Mouse (Mus musculus) embryonic facial prominence, embryonic 13.5 days (tissue): ENCODE results near the gene Mcm8. TPM values are rescaled to one million over a fixed set of nuclear protein-coding genes. Genes with fewer than 3 reads are reported as not detected.

Source experiments
- ATAC-seq: fragments of 200-750 bp; cut with Nextera tagmentation; 2 replicates; pipeline ENCODE4 v1.8.0; 2017; ENCODE audit warnings: low read depth; ENCODE audit not compliant: insufficient number of reproducible peaks, insufficient read depth, low FRiP score, low TSS enrichment
- H3K27ac ChIP-seq: fragments of 300-500 bp; sonication (generic); 2 replicates; pipeline ENCODE4 v1.5.1; 2015; ENCODE audit warnings: moderate library complexity, mild to moderate bottlenecking, inconsistent platforms
- H3K27me3 ChIP-seq: fragments of 300-500 bp; sonication (generic); 2 replicates; pipeline ENCODE4 v1.6.1; 2015; ENCODE audit warnings: mild to moderate bottlenecking, inconsistent platforms
- H3K36me3 ChIP-seq: fragments of 300-500 bp; sonication (generic); 2 replicates; pipeline ENCODE4 v1.6.1; 2015; ENCODE audit warnings: mild to moderate bottlenecking, inconsistent platforms
- H3K4me1 ChIP-seq: fragments of 300-500 bp; sonication (generic); 2 replicates; pipeline ENCODE4 v1.6.1; 2015; ENCODE audit warnings: inconsistent platforms
- H3K4me2 ChIP-seq: fragments of 300-500 bp; sonication (generic); 2 replicates; pipeline ENCODE4 v1.6.1; 2015; ENCODE audit warnings: moderate library complexity, mild to moderate bottlenecking, inconsistent platforms
- H3K4me3 ChIP-seq: fragments of 300-500 bp; sonication (generic); 2 replicates; pipeline ENCODE4 v1.5.1; 2015; ENCODE audit warnings: mild to moderate bottlenecking, inconsistent platforms
- H3K9ac ChIP-seq: fragments of 300-500 bp; sonication (generic); 2 replicates; pipeline ENCODE4 v1.6.1; 2015; ENCODE audit warnings: mild to moderate bottlenecking, inconsistent platforms
- H3K9me3 ChIP-seq: fragments of 300-500 bp; sonication (generic); 2 replicates; pipeline ENCODE4 v1.6.1; 2016; ENCODE audit warnings: inconsistent platforms
- WGBS: fragments of 180-500 bp; shearing (Covaris S2); methylation state at CpG from one replicate; pipeline ENCODE4 v1.1.7; 2015; ENCODE audit warnings: mixed read lengths; 5-methylcytosine and 5-hydroxymethylcytosine counted together
- polyA plus RNA-seq: library from polyadenylated mRNA; unstranded; fragments of >200 nt; fragmentation: Nextera tagmentation; extraction: Ambion mirVana; gene quantifications from 2 replicates; pipeline ENCODE4 v1.2.1, GENCODE M21; 2015

Mcm8 gene
- polyA plus RNA-seq = 15.0 and 18.9 TPM in 2 replicates

DNA sequence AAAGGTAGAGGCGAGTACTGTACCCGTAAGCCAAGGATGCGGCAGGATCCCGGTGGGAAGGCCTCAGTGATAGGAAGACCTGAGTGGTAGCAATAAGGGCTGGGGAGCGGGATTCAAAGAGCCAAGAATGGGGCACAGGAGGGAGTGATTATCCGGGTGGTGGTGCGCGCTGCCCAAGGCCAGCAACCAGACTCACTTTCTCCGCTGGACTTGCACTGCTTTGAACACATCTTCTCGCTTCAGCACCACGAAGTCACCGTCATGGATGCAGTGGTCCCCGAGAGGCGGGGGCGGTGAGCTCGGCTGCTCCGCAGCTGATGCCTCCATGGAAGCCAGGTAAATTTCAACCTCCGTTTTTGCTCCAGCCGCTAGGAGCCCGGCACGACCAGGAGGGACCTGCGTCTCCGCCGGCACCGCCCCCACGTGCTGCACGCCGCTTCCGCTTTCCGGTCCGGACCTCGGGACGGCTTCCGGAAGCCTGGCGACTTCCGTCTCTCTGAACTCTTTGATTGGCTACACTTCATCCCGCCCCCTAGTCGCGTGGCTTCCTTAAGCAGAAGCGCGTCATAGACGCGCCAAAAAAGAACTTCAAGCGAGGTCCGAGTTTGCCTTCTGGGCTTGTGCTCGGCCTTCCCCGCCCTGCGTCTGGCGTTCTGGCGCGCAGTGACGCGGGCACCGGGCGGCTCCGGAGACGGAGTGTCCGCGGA is at the start of gene Mcm8, which contains the start of gene Trmt6:
Gene Mcm8 (plus strand): TSS at position 534 of the 707 bp plus-strand sequence.
Gene Trmt6 (minus strand): TSS at position 448 of the 707 bp plus-strand sequence.
- Histone ChIP-seq H3K27me3 (no peaks in the 10 kb centered on the region), H3K27ac (peak within 1 kb of the TSS; percentile 74), H3K36me3 (peaks cover 25% of the 10 kb centered on the region), H3K4me3 (peak within 1 kb of the TSS; percentile 87), H3K9me3 (no peaks in the 10 kb centered on the region), H3K9ac (peak within 1 kb of the TSS; percentile 89), H3K4me2 (peak within 1 kb of the TSS; percentile 73), H3K4me1 (peaks cover 18% of the 10 kb centered on the region)
- under 1% methylated on average over 59 of the region's 59 CpGs for WGBS
- ATAC-seq = peak; percentile 99

DNA sequence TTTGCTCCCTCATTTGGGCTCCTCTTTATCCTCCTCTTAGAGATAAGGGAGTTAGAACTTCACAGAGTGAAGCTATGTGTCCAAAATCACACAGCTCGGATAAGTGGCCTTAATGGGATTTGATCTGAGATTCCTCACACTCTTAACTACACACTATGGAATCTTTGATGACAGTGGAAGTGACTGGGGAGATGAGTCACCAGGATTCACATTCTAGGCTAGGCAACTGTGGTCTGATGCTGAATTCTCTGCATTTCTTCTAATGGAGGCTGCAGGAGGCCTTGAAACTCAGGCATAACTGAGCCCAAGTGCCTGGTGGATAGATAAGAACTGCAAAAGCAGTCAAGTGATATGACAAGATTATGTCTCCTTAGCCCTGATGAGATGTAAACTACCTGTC is 45.1 kb upstream of the Mcm8 start:
- Histone ChIP-seq H3K27me3 (no peaks in the 10 kb centered on the region), H3K4me1 (no peaks in the 10 kb centered on the region), H3K4me3 (no peak overlapping the region), H3K27ac (no peak overlapping the region), H3K36me3 (no peaks in the 10 kb centered on the region), H3K9ac (no peak overlapping the region), H3K9me3 (no peaks in the 10 kb centered on the region), H3K4me2 (no peak overlapping the region)
- ATAC-seq = no peak
- 72% methylated on average over 1 of the region's 1 CpGs for WGBS

- Histone ChIP-seq H3K27me3 (peaks cover 6% of the 10 kb centered on the region), H3K4me3 (peak within 1 kb of the TSS; percentile 45), H3K4me1 (peaks cover 7% of the 10 kb centered on the region), H3K4me2 (peak within 1 kb of the TSS; percentile 84), H3K9ac (no peak within 1 kb of the TSS), H3K27ac (0 out of 2 replicates have a peak within 1 kb of the TSS, but pooled peaks have one; percentile 16), H3K36me3 (no peaks in the 10 kb centered on the region), H3K9me3 (no peaks in the 10 kb centered on the region)
- WGBS = 14% methylated on average over 4 of the region's 4 CpGs
- no peak for ATAC-seq
Observed at GRCm38 (mm10) chr2:132780978-132781377, 35.0 kb upstream of the Mcm8 start, which contains the start of gene Chgb. Gene Chgb (plus strand): TSS chr2:132781278.

DNA sequence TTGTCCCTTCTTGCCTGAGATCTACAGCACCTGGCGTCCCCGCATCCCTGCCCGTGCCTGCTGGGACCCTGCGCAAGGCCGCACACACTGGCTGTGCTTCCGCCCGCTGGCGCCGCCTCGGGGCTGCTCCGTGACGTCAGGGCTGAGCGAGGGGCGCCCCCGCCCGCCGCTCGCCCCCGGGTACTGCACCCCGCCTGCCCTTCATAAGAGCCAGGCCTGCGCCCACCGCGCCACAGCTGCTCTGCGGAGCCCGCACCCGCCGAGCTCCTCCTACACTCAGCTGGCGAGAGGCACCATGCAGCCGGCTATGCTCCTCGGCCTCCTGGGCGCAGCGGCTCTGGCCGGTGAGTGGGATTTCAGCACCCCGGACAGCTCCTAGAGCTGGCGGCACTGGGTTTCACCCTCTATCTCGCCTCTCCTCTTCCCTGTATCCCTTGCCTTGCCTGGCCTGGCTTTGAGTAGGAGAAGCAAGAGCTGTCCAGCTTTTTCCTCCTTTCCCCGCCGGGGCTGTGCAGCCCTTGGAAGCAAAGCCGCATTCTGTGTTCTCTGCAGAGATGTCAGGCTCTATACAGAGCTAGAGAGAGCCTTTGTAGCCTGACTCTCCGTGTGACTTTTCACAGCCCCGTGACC is 34.4 kb upstream of the Mcm8 start:
- WGBS = under 1% methylated on average over 38 of the region's 41 CpGs
- Histone ChIP-seq H3K27ac (0 out of 2 replicates have a peak overlapping the region, but pooled peaks have one; percentile 16), H3K27me3 (peaks cover 6% of the 10 kb centered on the region), H3K4me1 (peaks cover 7% of the 10 kb centered on the region), H3K9ac (no peak overlapping the region), H3K4me2 (peak overlapping the region; percentile 84), H3K36me3 (no peaks in the 10 kb centered on the region), H3K4me3 (peak overlapping the region; percentile 45), H3K9me3 (no peaks in the 10 kb centered on the region)
- ATAC-seq = peak; percentile 97

DNA sequence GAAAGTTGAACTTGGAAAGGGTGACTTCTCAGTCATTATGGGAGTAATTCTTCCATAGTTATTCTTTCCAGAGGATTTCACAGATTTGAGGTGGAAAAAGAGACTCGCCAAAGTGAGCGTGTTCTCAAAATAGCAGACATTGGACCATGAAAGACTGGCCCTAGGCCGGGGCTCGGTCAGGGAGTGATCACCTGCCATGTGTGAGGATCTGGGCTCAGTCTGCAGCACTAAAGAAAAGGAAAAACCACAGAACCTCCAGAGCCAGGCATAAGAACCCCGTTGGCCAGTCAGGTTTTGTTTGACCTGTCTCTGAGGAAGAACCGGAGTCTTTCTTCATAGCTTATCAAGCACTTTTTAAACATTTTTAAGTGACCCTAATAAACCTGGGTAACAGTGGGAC is 31.9 kb upstream of the Mcm8 start:
- Histone ChIP-seq H3K27me3 (peaks cover 6% of the 10 kb centered on the region), H3K4me3 (no peak overlapping the region), H3K9me3 (no peaks in the 10 kb centered on the region), H3K9ac (no peak overlapping the region), H3K36me3 (no peaks in the 10 kb centered on the region), H3K4me1 (peaks cover 7% of the 10 kb centered on the region), H3K27ac (no peak overlapping the region), H3K4me2 (no peak overlapping the region)
- ATAC-seq = no peak
- 83% methylated on average over 6 of the region's 6 CpGs for whole genome bisulfite sequencing

DNA sequence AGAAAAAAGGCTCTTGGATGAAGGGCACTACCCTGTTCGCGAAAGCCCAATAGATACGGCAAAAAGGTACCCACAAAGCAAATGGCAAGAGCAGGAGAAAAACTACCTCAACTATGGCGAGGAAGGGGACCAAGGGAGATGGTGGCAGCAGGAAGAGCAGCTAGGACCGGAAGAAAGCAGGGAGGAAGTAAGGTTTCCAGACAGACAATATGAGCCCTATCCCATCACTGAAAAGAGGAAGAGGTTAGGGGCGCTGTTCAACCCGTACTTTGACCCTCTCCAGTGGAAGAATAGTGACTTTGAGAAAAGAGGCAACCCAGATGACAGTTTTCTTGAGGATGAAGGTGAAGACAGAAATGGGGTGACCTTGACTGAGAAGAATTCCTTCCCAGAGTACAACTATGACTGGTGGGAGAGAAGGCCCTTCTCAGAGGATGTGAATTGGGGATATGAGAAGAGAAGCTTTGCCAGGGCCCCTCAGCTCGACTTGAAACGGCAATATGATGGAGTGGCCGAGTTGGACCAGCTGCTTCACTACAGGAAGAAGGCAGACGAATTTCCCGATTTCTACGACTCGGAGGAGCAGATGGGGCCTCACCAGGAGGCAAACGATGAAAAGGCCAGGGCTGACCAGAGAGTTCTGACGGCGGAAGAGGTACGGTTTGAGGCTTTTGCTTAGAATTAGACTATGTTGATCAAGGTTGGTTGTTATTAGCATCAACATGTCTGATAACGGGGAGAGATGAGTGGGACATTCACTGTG is 22.3 kb upstream of the Mcm8 start:
- H3K36me3 ChIP-seq = no peaks in the 10 kb centered on the region
- no peaks in the 10 kb centered on the region for H3K27me3 ChIP-seq
- H3K4me2 ChIP-seq = no peak overlapping the region
- H3K27ac ChIP-seq = no peak overlapping the region
- no peak overlapping the region for H3K4me3 ChIP-seq
- ATAC-seq = no peak
- H3K9me3 ChIP-seq = no peaks in the 10 kb centered on the region
- H3K9ac ChIP-seq = no peak overlapping the region
- WGBS = 85% methylated on average over 19 of the region's 19 CpGs
- H3K4me1 ChIP-seq = no peaks in the 10 kb centered on the region

DNA sequence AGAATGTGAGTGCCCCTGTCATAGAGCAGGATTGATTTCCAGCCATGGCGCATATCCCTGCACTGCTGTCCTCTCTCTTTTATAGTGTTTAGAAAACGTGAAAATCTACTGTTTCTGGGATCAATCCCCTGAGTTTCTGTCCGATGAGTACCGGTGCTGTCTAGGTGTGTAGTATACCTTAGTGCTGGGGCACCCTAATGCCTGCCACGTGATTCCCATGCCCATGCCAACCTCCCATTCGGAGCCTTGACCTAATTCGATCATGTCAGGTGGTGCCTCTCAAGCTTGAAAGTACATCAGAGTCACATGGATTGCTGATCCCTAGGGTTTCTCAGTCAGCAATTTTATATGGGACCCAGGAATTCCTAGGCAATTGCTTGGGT is 21.7 kb upstream of the Mcm8 start:
- Histone ChIP-seq H3K4me1 (no peaks in the 10 kb centered on the region), H3K27me3 (no peaks in the 10 kb centered on the region), H3K27ac (no peak overlapping the region), H3K36me3 (no peaks in the 10 kb centered on the region), H3K4me3 (no peak overlapping the region), H3K9me3 (no peaks in the 10 kb centered on the region), H3K4me2 (no peak overlapping the region), H3K9ac (no peak overlapping the region)
- no peak for ATAC-seq
- WGBS = 85% methylated on average over 7 of the region's 7 CpGs

GRCm38 (mm10) chr2:132802976-132803375 is 13.0 kb upstream of the Mcm8 start:
- no peak for ATAC-seq
- peaks cover 48% of the 10 kb centered on the region for H3K36me3 ChIP-seq

GRCm38 (mm10) chr2:132841071-132841470 is 25.1 kb downstream of the Mcm8 start:
- no peak overlapping the region for H3K27ac ChIP-seq
- no peaks in the 10 kb centered on the region for H3K27me3 ChIP-seq
- no peak overlapping the region for H3K9ac ChIP-seq
- H3K4me2 ChIP-seq = no peak overlapping the region
- WGBS = 90% methylated on average over 4 of the region's 4 CpGs
- no peak for ATAC-seq
- no peaks in the 10 kb centered on the region for H3K4me1 ChIP-seq
- H3K9me3 ChIP-seq = no peaks in the 10 kb centered on the region
- peaks cover 20% of the 10 kb centered on the region for H3K36me3 ChIP-seq
- H3K4me3 ChIP-seq = no peak overlapping the region

More at GRCm38 (mm10) chr2:132802976-132803375, 13.0 kb upstream of the Mcm8 start:
- Histone ChIP-seq H3K4me3 (no peak overlapping the region), H3K4me2 (no peak overlapping the region), H3K27ac (no peak overlapping the region), H3K9me3 (no peaks in the 10 kb centered on the region), H3K4me1 (no peaks in the 10 kb centered on the region), H3K27me3 (no peaks in the 10 kb centered on the region), H3K9ac (no peak overlapping the region)
- 91% methylated on average over 2 of the region's 2 CpGs for WGBS

GRCm38 (mm10) chr2:132846407-132847358 is 30.7 kb downstream of the Mcm8 start, which contains the start of gene Crls1:
Gene Crls1 (plus strand): TSS chr2:132846666.
- peak; percentile 82 for ATAC-seq
- WGBS = under 1% methylated on average over 75 of the region's 96 CpGs
- H3K27ac ChIP-seq = peak within 1 kb of the TSS; percentile 79

More at GRCm38 (mm10) chr2:132846407-132847358, 30.7 kb downstream of the Mcm8 start, which contains the start of gene Crls1:
- H3K36me3 ChIP-seq = peaks cover 21% of the 10 kb centered on the region
- H3K4me3 ChIP-seq = peak within 1 kb of the TSS; percentile 94
- H3K9me3 ChIP-seq = no peaks in the 10 kb centered on the region
- H3K9ac ChIP-seq = peak within 1 kb of the TSS; percentile 86
- peak within 1 kb of the TSS; percentile 63 for H3K4me2 ChIP-seq
- no peaks in the 10 kb centered on the region for H3K27me3 ChIP-seq
- peaks cover 13% of the 10 kb centered on the region for H3K4me1 ChIP-seq
